Mouse (Mus musculus) cerebellum, adult 9-11 months (tissue): ENCODE data around the gene Shisa2.

Experiments
- DNase-seq: peaks from one replicate; pipeline ENCODE4 v3.0.0; 2022

The Shisa2 gene

GRCm38 (mm10) chr14:59632067-59632466 lies 7.0 kb downstream of the Shisa2 start:
- no peak for DNase-seq

DNA sequence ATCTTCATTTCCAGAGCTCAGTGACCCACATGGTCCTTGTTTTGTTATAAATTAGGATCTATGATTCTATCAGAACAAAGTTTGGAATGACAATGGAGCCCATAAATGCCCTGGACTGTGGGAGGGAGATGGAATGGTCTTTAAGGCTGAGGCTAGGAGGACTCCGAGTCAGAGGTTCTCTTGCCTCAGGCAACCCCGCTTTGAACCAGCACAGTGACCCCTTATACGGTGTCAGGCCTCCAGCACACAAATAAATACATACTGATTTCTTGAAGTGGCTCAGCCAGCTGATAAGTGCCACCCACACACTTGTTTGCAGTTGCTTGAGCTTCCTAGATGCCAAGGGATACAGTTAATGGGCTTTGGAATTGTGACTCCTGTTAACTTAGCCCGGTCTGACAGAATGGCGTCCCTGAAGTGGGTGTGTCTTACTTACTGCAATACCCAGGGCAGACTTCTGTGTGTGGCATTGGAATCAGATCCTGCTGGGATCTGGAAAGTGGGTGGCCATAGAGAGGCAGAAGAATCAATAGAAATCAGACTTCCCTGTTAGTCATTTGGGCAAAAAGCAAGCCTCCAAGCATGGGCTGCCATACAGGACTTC lies 8.3 kb downstream of the Shisa2 start:
- DNase-seq, result no peak

- DNase-seq, result no peak
These were observed 8.9 kb downstream of the Shisa2 start for GRCm38 (mm10) chr14:59633988-59634387.

DNA sequence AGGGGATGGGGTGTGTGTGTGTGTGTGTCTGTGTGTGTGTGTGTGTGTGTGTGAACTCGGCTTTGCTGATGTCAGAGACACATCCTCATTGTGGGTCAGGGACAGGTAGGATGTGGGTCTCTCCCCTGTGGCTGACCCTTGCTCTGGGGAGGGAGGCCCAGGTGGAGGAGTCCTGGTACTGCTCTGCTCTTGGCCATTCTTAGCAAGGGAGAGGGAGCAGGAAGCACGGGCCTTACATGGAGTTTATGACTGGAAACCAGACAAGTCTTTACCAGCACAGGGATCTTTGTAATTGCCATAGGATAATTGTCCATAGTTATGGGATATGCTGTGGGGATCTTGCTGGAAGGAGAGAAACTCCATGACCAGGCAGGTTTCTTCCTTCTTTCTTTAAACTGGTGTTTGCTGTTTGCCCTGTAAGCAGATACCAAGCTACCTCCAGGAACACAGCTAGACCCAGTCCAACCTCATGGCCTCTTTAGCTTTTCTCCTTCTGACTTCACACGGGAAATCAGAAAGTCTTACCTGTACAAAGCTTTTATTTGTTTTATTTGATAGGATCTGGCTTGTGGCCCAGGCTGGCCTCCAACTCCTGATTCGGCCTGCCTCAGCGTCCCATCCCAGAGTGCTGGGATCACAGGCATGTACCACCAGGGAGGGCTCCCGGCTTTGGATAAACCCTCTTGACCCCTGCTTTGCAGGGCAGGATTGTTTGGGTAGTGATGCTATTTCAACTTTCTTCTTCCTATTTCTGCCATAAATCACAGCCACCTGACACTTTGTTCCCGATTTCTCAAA lies 14.0 kb downstream of the Shisa2 start:
- no peak for DNase-seq

GRCm38 (mm10) chr14:59641856-59642255 lies 16.7 kb downstream of the Shisa2 start:
- no peak for DNase-seq

DNA sequence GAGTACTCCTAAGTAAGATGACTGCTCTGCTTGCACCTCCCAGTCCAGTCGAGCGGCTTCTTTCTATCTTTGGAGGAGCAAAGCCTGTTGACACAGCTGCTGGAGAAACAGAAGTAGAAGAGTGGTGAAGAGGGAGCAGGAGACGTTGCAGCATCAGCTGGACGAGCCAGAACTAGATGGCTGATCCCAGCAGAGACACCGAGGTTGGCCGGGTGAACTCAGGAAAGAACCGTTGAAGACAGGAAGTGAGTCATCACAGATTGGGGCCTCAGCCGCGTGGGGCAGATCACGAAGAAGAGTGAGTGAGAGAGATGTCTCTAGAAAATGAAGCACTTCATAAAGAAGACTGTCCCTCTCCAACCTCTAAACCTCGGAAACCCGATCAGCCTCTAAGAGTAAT lies 18.5 kb downstream of the Shisa2 start:
- DNase-seq, result no peak

GRCm38 (mm10) chr14:59644166-59644565 lies 19.1 kb downstream of the Shisa2 start:
- no peak for DNase-seq

DNA sequence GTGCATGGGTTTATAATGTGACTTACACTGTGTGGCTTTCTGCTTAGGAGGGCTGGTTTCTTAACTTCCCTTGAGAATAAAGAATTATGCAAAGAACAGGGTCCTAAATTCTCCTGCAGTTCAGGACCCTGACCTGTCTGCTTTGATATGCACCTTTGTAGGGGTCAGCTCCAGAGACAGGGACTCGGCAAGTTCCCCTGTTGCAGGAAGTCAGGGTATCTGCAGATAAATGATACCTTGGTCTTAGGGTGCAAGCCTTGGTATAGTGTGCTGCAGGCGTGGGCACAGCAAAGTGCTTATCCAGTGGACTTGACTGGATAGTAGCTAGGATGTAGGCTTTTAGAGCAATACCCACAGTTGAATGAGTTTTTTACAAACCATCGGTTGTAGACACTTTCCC lies 19.8 kb downstream of the Shisa2 start:
- DNase-seq, result no peak

DNA sequence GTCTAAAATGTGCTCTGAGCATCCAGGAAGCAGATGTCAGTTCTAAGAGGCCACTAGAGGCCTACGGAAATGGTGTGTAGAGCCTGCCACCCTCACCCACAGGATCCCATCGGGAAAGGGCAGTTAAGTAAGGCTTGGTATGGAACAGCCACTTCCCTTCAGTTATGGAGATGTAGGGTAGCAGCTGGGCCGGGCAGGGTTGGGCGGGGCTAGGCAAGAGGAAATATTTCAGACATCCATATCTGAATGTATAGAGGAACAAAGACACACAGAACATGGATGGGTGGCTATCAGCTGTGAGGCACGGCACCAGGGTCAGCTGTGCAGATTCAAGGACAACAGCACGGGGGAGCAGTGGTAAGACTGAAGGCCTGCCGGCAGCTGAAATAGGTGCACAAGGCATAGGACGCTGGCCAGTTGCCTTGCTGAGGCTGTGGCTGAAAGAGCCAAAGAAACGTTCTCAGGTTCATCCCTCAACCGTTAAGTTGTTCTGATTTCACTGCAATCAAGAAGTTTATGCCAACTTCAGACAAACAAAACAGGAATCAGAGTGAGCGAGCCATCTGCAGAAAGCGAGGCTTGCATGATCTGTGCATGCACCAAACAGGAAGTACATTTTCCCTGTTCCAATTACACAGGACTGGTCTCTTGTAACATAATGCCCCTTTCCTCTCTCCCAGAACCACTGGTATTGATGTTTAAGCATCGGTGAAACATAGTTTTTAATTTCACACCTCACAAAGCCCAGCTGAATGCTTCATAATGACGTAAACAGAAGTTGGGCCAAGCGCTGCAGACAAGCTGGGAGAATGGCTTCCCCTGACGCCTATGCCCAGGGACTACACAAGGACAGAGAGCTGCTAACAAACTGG lies 22.0 kb downstream of the Shisa2 start:
- DNase-seq, result no peak

GRCm38 (mm10) chr14:59648611-59649010 lies 23.5 kb downstream of the Shisa2 start:
- DNase-seq, result no peak

GRCm38 (mm10) chr14:59649337-59649736 lies 24.2 kb downstream of the Shisa2 start:
- DNase-seq, result no peak

DNA sequence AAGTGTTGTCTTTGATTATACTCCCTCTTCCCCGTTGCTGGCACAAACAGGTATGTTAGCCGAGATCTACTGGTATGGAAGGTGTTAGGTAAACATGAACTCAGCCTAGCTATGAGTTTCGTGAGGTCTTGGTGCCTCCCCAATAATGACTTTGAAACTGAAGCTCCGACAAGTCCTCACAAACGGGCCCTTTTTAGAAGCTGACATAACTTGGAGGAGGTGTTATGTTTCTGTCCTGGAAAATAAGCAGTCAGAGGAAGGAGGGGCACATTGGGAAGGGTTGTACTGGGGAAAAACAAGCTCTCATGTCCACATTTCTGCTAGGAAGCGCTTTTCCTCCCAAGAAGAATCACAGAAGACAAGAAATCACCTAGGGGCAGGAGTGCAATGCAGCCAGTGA lies 31.5 kb downstream of the Shisa2 start:
- no peak for DNase-seq

GRCm38 (mm10) chr14:59657098-59657497 lies 32.0 kb downstream of the Shisa2 start:
- no peak for DNase-seq

GRCm38 (mm10) chr14:59672893-59673515 lies 47.9 kb downstream of the Shisa2 start:
- DNase-seq, result no peak

DNA sequence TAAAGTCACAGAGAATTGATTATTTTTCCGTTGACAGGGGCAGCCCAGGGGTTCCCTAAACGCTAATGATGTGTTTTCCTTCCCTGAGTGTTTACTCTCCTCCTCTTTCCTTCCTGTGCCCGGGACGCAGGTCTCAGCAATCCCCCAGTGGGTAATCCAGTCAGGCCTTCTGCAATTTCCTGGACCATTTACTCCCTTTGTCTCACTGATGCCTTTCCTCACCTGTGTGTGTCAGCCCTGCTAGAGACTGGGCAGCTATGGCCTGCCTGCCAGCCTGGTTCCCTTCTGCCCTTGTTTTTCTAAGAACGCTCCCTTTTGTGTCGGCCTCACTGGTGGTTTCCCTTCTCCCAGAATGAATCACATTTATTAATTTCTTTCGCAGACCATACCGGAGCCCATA lies 49.4 kb downstream of the Shisa2 start:
- no peak for DNase-seq

GRCm38 (mm10) chr14:59675330-59675729 lies 50.2 kb downstream of the Shisa2 start:
- DNase-seq, result no peak

GRCm38 (mm10) chr14:59677598-59678003 lies 52.5 kb downstream of the Shisa2 start:
- no peak for DNase-seq
